Mouse (Mus musculus) embryonic facial prominence, embryonic 15.5 days (tissue): ENCODE results near the gene Lrrfip1. TPM values are rescaled to one million over a fixed set of nuclear protein-coding genes. Genes with fewer than 3 reads are reported as not detected.
A peak's percentile ranks its signal among the peaks of the same experiment; 100 is the strongest.

Experiments used
- ATAC-seq: fragments of 200-750 bp; cut with Nextera tagmentation; 2 replicates; pipeline ENCODE4 v1.8.0; 2017; ENCODE audit warnings: low read depth, moderate TSS enrichment; ENCODE audit not compliant: insufficient number of reproducible peaks, low FRiP score, low TSS enrichment
- H3K27ac ChIP-seq: fragments of 300-500 bp; sonication (generic); replicated peaks from 2 replicates; pipeline ENCODE4 v1.5.1; 2015; ENCODE audit warnings: mild to moderate bottlenecking, inconsistent platforms
- H3K27me3 ChIP-seq: fragments of 300-500 bp; sonication (generic); 2 replicates; pipeline ENCODE4 v1.6.1; 2015; ENCODE audit warnings: inconsistent platforms
- H3K36me3 ChIP-seq: fragments of 300-500 bp; sonication (generic); 2 replicates; pipeline ENCODE4 v1.6.1; 2015; ENCODE audit warnings: mild to moderate bottlenecking, inconsistent platforms
- H3K4me1 ChIP-seq: fragments of 300-500 bp; sonication (generic); 2 replicates; pipeline ENCODE4 v1.6.1; 2015; ENCODE audit warnings: inconsistent platforms
- H3K4me2 ChIP-seq: fragments of 300-500 bp; sonication (generic); replicated peaks from 2 replicates; pipeline ENCODE4 v1.6.1; 2015; ENCODE audit warnings: mild to moderate bottlenecking, inconsistent platforms
- H3K4me3 ChIP-seq: fragments of 300-500 bp; sonication (generic); replicated peaks from 2 replicates; pipeline ENCODE4 v1.5.1; 2015; ENCODE audit warnings: mild to moderate bottlenecking, inconsistent platforms
- H3K9ac ChIP-seq: fragments of 300-500 bp; sonication (generic); 2 replicates; pipeline ENCODE4 v1.6.1; 2015; ENCODE audit warnings: inconsistent platforms
- H3K9me3 ChIP-seq: fragments of 300-500 bp; sonication (generic); replicated peaks from 2 replicates; pipeline ENCODE4 v1.6.1; 2016; ENCODE audit warnings: inconsistent platforms
- WGBS: fragments of 180-500 bp; shearing (Covaris S2); methylation state at CpG from one replicate; pipeline ENCODE4 v1.1.7; 2015; 5-methylcytosine and 5-hydroxymethylcytosine counted together
- polyA plus RNA-seq: library from polyadenylated mRNA; unstranded; fragments of >200 nt; fragmentation: Nextera tagmentation; extraction: Ambion mirVana; gene quantifications from 2 replicates; pipeline ENCODE4 v1.2.1, GENCODE M21; 2015

Lrrfip1 gene
- polyA plus RNA-seq, 1 experiment from 2014 or later, result 56.8 TPM

DNA sequence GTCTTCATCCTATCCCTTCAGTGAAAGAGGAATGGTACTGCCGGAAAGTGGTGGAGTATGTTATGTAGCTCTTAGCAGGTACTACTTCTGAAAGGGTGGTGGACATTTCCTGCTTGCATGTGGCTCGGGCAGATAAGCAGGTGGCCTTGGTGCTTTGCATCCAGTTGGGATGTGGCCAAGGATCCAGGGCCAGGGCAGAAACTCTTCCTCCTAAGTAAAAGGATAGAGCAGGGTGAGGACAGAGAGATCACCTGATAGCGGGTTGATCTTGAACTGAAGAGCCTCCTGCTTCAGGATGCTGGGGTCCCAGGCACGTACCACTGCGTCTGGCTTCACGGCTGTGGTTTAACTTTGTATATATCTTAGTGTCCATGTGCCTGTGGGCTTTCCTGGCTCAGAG, 10.7 kb downstream of the Lrrfip1 start:
- Histone ChIP-seq H3K9me3 (no peaks in the 10 kb centered on the region), H3K4me1 (peaks cover 12% of the 10 kb centered on the region; the same call in 1 of the 2 replicates), H3K36me3 (no peaks in the 10 kb centered on the region), H3K27ac (no peak overlapping the region), H3K27me3 (no peaks in the 10 kb centered on the region), H3K4me3 (no peak overlapping the region), H3K9ac (no peak overlapping the region), H3K4me2 (no peak overlapping the region)
- ATAC-seq, result no peak
- 80% methylated on average over 6 of the region's 6 CpGs for WGBS

DNA sequence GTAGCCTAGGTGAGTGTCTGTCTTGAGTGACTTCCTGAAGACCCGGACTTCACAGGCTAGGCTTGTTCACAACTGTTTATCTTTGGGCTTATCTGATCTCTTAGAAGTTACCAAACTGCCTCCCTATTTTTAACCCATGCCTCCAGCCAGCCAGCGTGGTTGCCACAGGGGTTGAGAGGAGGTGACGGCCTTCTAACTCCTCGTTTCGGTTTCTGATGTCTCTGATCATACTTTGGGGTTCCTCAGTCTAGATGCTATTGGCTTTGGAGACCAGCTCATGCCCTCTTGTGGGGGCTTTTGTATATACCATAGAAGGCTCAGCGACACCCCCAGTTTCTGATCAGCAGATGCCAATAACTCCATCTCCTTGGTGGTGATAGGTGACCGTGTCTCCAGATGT, 11.7 kb downstream of the Lrrfip1 start:
- peaks cover 12% of the 10 kb centered on the region; the same call in 1 of the 2 replicates for H3K4me1 ChIP-seq
- H3K9me3 ChIP-seq, result no peaks in the 10 kb centered on the region
- H3K36me3 ChIP-seq, result no peaks in the 10 kb centered on the region
- H3K27me3 ChIP-seq, result no peaks in the 10 kb centered on the region
- no peak overlapping the region for H3K4me2 ChIP-seq
- H3K4me3 ChIP-seq, result no peak overlapping the region
- ATAC-seq, result no peak
- no peak overlapping the region for H3K27ac ChIP-seq
- H3K9ac ChIP-seq, result no peak overlapping the region
- WGBS, result 78% methylated on average over 7 of the region's 7 CpGs

GRCm38 (mm10) chr1:91010716-91011115, 12.2 kb downstream of the Lrrfip1 start:
- Histone ChIP-seq H3K36me3 (no peaks in the 10 kb centered on the region), H3K4me3 (no peak overlapping the region), H3K4me1 (peaks cover 15% of the 10 kb centered on the region; the same call in 1 of the 2 replicates), H3K9ac (no peak overlapping the region), H3K27me3 (no peaks in the 10 kb centered on the region), H3K27ac (no peak overlapping the region), H3K9me3 (no peaks in the 10 kb centered on the region), H3K4me2 (no peak overlapping the region)
- ATAC-seq, result no peak
- WGBS, result 80% methylated on average over 2 of the region's 2 CpGs

GRCm38 (mm10) chr1:91011336-91011735, 12.8 kb downstream of the Lrrfip1 start:
- H3K9me3 ChIP-seq, result no peaks in the 10 kb centered on the region
- no peak for ATAC-seq
- WGBS, result 89% methylated on average over 3 of the region's 3 CpGs
- H3K4me3 ChIP-seq, result no peak overlapping the region
- H3K9ac ChIP-seq, result no peak overlapping the region
- no peak overlapping the region for H3K27ac ChIP-seq
- no peak overlapping the region for H3K4me2 ChIP-seq
- H3K27me3 ChIP-seq, result no peaks in the 10 kb centered on the region
- H3K4me1 ChIP-seq, result peaks cover 15% of the 10 kb centered on the region; the same call in 1 of the 2 replicates
- no peaks in the 10 kb centered on the region for H3K36me3 ChIP-seq

- no peak overlapping the region for H3K4me2 ChIP-seq
- H3K27ac ChIP-seq, result no peak overlapping the region
- 0 out of 2 replicates have a peak, but pooled peaks have one; percentile 16 for ATAC-seq
- H3K4me1 ChIP-seq, result peaks cover 26% of the 10 kb centered on the region
- H3K27me3 ChIP-seq, result no peaks in the 10 kb centered on the region
- 51% methylated on average over 3 of the region's 3 CpGs for WGBS
- H3K9ac ChIP-seq, result no peak overlapping the region
- H3K36me3 ChIP-seq, result no peaks in the 10 kb centered on the region
- no peak overlapping the region for H3K4me3 ChIP-seq
- H3K9me3 ChIP-seq, result no peaks in the 10 kb centered on the region
Observed at GRCm38 (mm10) chr1:91013803-91014202, 15.3 kb downstream of the Lrrfip1 start.

DNA sequence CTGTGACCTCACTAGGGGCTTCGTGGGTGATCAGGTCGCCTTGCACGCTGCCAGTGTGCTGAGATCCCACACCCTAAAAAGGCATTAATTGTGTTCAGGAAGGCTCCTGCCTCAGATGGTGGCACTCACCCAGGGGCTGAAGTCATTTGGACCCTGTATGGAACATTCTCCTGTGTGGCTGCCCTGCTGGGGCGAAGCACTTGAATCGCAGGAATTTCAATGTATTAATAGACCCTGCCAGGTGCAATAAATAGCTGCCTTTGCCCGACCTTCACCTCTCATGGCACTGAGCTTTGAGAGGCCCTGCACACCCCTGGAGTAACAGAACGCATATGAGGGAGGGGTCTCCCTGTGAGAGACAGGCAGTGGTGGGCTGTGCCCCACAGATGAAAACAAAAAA, 17.0 kb downstream of the Lrrfip1 start:
- H3K36me3 ChIP-seq, result 0 out of 2 replicates have a peak, but pooled peaks cover 1% of the 10 kb centered on the region

GRCm38 (mm10) chr1:91017111-91017758, 18.7 kb downstream of the Lrrfip1 start:
- 16% methylated on average over 20 of the region's 20 CpGs for WGBS
- Histone ChIP-seq H3K9ac (no peak overlapping the region), H3K4me3 (peak overlapping the region; percentile 7; the same call in 1 of the 2 replicates), H3K27me3 (no peaks in the 10 kb centered on the region), H3K27ac (peak overlapping the region; percentile 66), H3K9me3 (no peaks in the 10 kb centered on the region), H3K4me1 (peaks cover 29% of the 10 kb centered on the region), H3K36me3 (0 out of 2 replicates have a peak, but pooled peaks cover 3% of the 10 kb centered on the region), H3K4me2 (peak overlapping the region; percentile 29)
- 0 out of 2 replicates have a peak, but pooled peaks have one; percentile 48 for ATAC-seq

More for the DNA sequence above, 17.0 kb downstream of the Lrrfip1 start:
- 71% methylated on average over 7 of the region's 7 CpGs for WGBS
- H3K4me1 ChIP-seq, result peaks cover 26% of the 10 kb centered on the region
- no peaks in the 10 kb centered on the region for H3K9me3 ChIP-seq
- no peak overlapping the region for H3K27ac ChIP-seq
- no peak overlapping the region for H3K4me2 ChIP-seq
- no peak for ATAC-seq
- H3K4me3 ChIP-seq, result no peak overlapping the region
- no peaks in the 10 kb centered on the region for H3K27me3 ChIP-seq
- no peak overlapping the region for H3K9ac ChIP-seq

DNA sequence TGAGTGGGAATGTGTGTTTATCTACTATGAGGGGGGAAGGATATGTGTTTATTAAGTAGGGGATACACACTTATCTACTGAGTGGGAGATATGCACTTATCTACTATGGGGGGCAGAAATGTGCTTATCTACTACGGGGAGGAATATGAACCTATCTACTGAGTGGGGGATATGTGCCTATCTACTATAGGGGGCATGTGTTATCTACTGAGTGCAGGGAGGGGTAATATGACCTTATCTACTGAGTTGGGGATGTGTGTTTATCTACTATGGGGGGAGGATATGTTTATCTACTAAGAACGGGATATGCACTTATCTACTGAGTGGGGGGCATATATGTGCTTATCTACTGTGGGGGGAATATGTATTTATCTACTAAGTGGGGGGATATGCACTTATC, 20.8 kb downstream of the Lrrfip1 start:
- no peak overlapping the region for H3K9ac ChIP-seq
- H3K4me3 ChIP-seq, result no peak overlapping the region
- H3K9me3 ChIP-seq, result no peaks in the 10 kb centered on the region
- H3K27me3 ChIP-seq, result no peaks in the 10 kb centered on the region
- H3K4me2 ChIP-seq, result no peak overlapping the region
- H3K27ac ChIP-seq, result no peak overlapping the region
- ATAC-seq, result no peak
- 93% methylated on average over 2 of the region's 2 CpGs for WGBS
- H3K36me3 ChIP-seq, result 0 out of 2 replicates have a peak, but pooled peaks cover 3% of the 10 kb centered on the region
- peaks cover 22% of the 10 kb centered on the region for H3K4me1 ChIP-seq

DNA sequence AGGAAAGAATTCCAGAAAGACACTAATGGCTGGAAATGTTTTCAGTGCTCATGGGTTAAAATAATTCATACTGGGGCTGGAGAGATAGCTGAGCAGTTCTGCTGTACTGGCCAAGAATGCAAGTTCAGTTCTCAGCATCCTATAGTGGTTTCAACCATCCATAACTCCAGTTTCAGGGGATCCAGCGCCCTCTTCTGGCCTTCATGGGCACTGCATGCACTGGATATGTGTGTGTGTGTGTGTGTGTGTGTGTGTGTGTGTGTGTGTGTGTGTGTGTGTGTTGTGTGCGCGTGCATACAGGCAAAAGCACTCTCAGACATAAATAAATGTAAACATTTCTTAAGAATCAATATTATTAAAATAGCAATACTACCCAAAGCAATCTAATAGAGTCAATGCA, 22.8 kb downstream of the Lrrfip1 start:
- Histone ChIP-seq H3K36me3 (0 out of 2 replicates have a peak, but pooled peaks cover 3% of the 10 kb centered on the region), H3K9me3 (no peaks in the 10 kb centered on the region), H3K27me3 (no peaks in the 10 kb centered on the region), H3K4me1 (peaks cover 19% of the 10 kb centered on the region), H3K27ac (no peak overlapping the region), H3K4me3 (no peak overlapping the region), H3K9ac (no peak overlapping the region), H3K4me2 (no peak overlapping the region)
- no peak for ATAC-seq
- 69% methylated on average over 3 of the region's 3 CpGs for WGBS

GRCm38 (mm10) chr1:91022157-91022895, 23.8 kb downstream of the Lrrfip1 start:
- no peak overlapping the region for H3K4me3 ChIP-seq
- H3K9ac ChIP-seq, result no peak overlapping the region
- WGBS, result 69% methylated on average over 11 of the region's 11 CpGs
- H3K36me3 ChIP-seq, result 0 out of 2 replicates have a peak, but pooled peaks cover 3% of the 10 kb centered on the region
- no peaks in the 10 kb centered on the region for H3K9me3 ChIP-seq
- peak; percentile 39; the same call in 1 of the 2 replicates for ATAC-seq
- H3K4me1 ChIP-seq, result peaks cover 12% of the 10 kb centered on the region
- no peaks in the 10 kb centered on the region for H3K27me3 ChIP-seq
- H3K4me2 ChIP-seq, result no peak overlapping the region
- peak overlapping the region; percentile 58; the same call in 1 of the 2 replicates for H3K27ac ChIP-seq

GRCm38 (mm10) chr1:91023230-91023629, 24.7 kb downstream of the Lrrfip1 start:
- Histone ChIP-seq H3K4me1 (peaks cover 8% of the 10 kb centered on the region; the same call in 1 of the 2 replicates), H3K4me2 (no peak overlapping the region), H3K27ac (peak overlapping the region; percentile 58; the same call in 1 of the 2 replicates), H3K36me3 (0 out of 2 replicates have a peak, but pooled peaks cover 3% of the 10 kb centered on the region), H3K9ac (no peak overlapping the region), H3K9me3 (no peaks in the 10 kb centered on the region), H3K4me3 (no peak overlapping the region), H3K27me3 (no peaks in the 10 kb centered on the region)
- WGBS, result 81% methylated on average over 5 of the region's 5 CpGs
- ATAC-seq, result no peak
